Mouse (Mus musculus) midbrain, embryonic 14.5 days (tissue): ENCODE results near the gene Chst10. TPM values are rescaled to one million over a fixed set of nuclear protein-coding genes. Genes with fewer than 3 reads are reported as not detected.

Source experiments
- ATAC-seq: fragments of 200-750 bp; cut with Nextera tagmentation; 2 replicates; pipeline ENCODE4 v1.8.0; 2017; ENCODE audit warnings: moderate number of reproducible peaks, moderate library complexity; ENCODE audit not compliant: low FRiP score, low TSS enrichment
- DNase-seq: peaks from one replicate; pipeline ENCODE4 v3.0.0-alpha.2; 2015
- H3K27ac ChIP-seq: fragments of 300-500 bp; sonication (generic); replicated peaks from 2 replicates; pipeline ENCODE4 v1.5.1; 2014; ENCODE audit warnings: mild to moderate bottlenecking, low read depth, low read length, moderate library complexity
- H3K27me3 ChIP-seq: fragments of 300-500 bp; sonication (generic); 2 replicates; pipeline ENCODE4 v1.6.1; 2014; ENCODE audit warnings: low read length, control low read depth, mixed read lengths; ENCODE audit not compliant: control insufficient read depth, insufficient read depth
- H3K36me3 ChIP-seq: fragments of 300-500 bp; sonication (generic); 2 replicates; pipeline ENCODE4 v1.6.1; 2014; ENCODE audit warnings: low read length, control low read depth; ENCODE audit not compliant: control insufficient read depth, insufficient read depth
- H3K4me1 ChIP-seq: fragments of 300-500 bp; sonication (generic); 2 replicates; pipeline ENCODE4 v1.6.1; 2014; ENCODE audit warnings: mild to moderate bottlenecking, antibody characterized with exemption, low read length, control low read depth; ENCODE audit not compliant: control insufficient read depth, insufficient read depth
- H3K4me2 ChIP-seq: fragments of 300-500 bp; sonication (generic); 2 replicates; pipeline ENCODE4 v1.6.1; 2014; ENCODE audit warnings: mild to moderate bottlenecking, low read length, moderate library complexity
- H3K4me3 ChIP-seq: fragments of 300-500 bp; sonication (generic); replicated peaks from 2 replicates; pipeline ENCODE4 v1.5.1; 2014; ENCODE audit warnings: low read depth, low read length
- H3K9ac ChIP-seq: fragments of 300-500 bp; sonication (generic); replicated peaks from 2 replicates; pipeline ENCODE4 v1.6.1; 2014; ENCODE audit warnings: mild to moderate bottlenecking, low read length, moderate library complexity
- H3K9me3 ChIP-seq: fragments of 300-500 bp; sonication (generic); 2 replicates; pipeline ENCODE4 v1.6.1; 2016; ENCODE audit warnings: low read length, control low read depth, mixed read lengths; ENCODE audit not compliant: control insufficient read depth
- WGBS: fragments of 180-500 bp; shearing (Covaris S2); extraction: QIAGEN DNeasy Blood & Tissue Kit; methylation state at CpG from one replicate; pipeline ENCODE4 v1.1.7; 2014; 5-methylcytosine and 5-hydroxymethylcytosine counted together
- polyA plus RNA-seq: library from polyadenylated mRNA; unstranded; fragments of >200 nt; fragmentation: Nextera tagmentation; extraction: Ambion mirVana; gene quantifications from 2 replicates; pipeline ENCODE4 v1.2.1, GENCODE M21; 2014

The Chst10 gene
- polyA plus RNA-seq, 1 experiment from 2014 or later: 67.7 TPM

GRCm38 (mm10) chr1:38881366-38881765, 16.6 kb downstream of the Chst10 start:
- no peak for DNase-seq
- no peaks in the 10 kb centered on the region for H3K9me3 ChIP-seq
- 91% methylated on average over 4 of the region's 4 CpGs for WGBS
- no peak overlapping the region for H3K9ac ChIP-seq
- no peaks in the 10 kb centered on the region for H3K27me3 ChIP-seq
- H3K4me3 ChIP-seq: no peak overlapping the region
- 0 out of 2 replicates have a peak, but pooled peaks cover 4% of the 10 kb centered on the region for H3K4me1 ChIP-seq
- H3K4me2 ChIP-seq: no peak overlapping the region
- H3K27ac ChIP-seq: no peak overlapping the region
- H3K36me3 ChIP-seq: peaks cover 32% of the 10 kb centered on the region
- ATAC-seq: no peak

GRCm38 (mm10) chr1:38876671-38877382, 21.1 kb downstream of the Chst10 start:
- DNase-seq (peak; percentile 25), ATAC-seq (no peak)
- H3K4me3 ChIP-seq: no peak overlapping the region
- 34% methylated on average over 5 of the region's 5 CpGs for WGBS
- no peak overlapping the region for H3K9ac ChIP-seq
- H3K4me2 ChIP-seq: no peak overlapping the region
- H3K4me1 ChIP-seq: 0 out of 2 replicates have a peak, but pooled peaks cover 4% of the 10 kb centered on the region
- no peaks in the 10 kb centered on the region for H3K27me3 ChIP-seq
- no peaks in the 10 kb centered on the region for H3K9me3 ChIP-seq
- 0 out of 2 replicates have a peak overlapping the region, but pooled peaks have one; percentile 37 for H3K27ac ChIP-seq
- H3K36me3 ChIP-seq: peaks cover 42% of the 10 kb centered on the region

- Histone ChIP-seq H3K4me2 (no peak overlapping the region), H3K4me3 (no peak overlapping the region), H3K27me3 (no peaks in the 10 kb centered on the region), H3K27ac (no peak overlapping the region), H3K9me3 (no peaks in the 10 kb centered on the region), H3K9ac (no peak overlapping the region), H3K36me3 (peaks cover 59% of the 10 kb centered on the region), H3K4me1 (0 out of 2 replicates have a peak, but pooled peaks cover 4% of the 10 kb centered on the region)
- DNase-seq (no peak), ATAC-seq (no peak)
- 80% methylated on average over 5 of the region's 5 CpGs for WGBS
These were observed 24.1 kb downstream of the Chst10 start for GRCm38 (mm10) chr1:38873911-38874310.

GRCm38 (mm10) chr1:38871834-38872233, 26.1 kb downstream of the Chst10 start:
- 95% methylated on average over 6 of the region's 6 CpGs for WGBS
- H3K36me3 ChIP-seq: peaks cover 69% of the 10 kb centered on the region
- no peak overlapping the region for H3K9ac ChIP-seq
- no peak overlapping the region for H3K4me3 ChIP-seq
- H3K27ac ChIP-seq: no peak overlapping the region
- no peak overlapping the region for H3K4me2 ChIP-seq
- H3K4me1 ChIP-seq: 0 out of 2 replicates have a peak, but pooled peaks cover 3% of the 10 kb centered on the region
- DNase-seq (no peak), ATAC-seq (no peak)
- H3K27me3 ChIP-seq: no peaks in the 10 kb centered on the region
- no peaks in the 10 kb centered on the region for H3K9me3 ChIP-seq

GRCm38 (mm10) chr1:38869398-38870195, 28.4 kb downstream of the Chst10 start:
- Histone ChIP-seq H3K27ac (no peak overlapping the region), H3K4me3 (no peak overlapping the region), H3K9ac (no peak overlapping the region), H3K27me3 (no peaks in the 10 kb centered on the region), H3K9me3 (no peaks in the 10 kb centered on the region), H3K4me1 (no peaks in the 10 kb centered on the region), H3K36me3 (peaks cover 72% of the 10 kb centered on the region), H3K4me2 (no peak overlapping the region)
- no peak for ATAC-seq
- no peak for DNase-seq
- WGBS: 66% methylated on average over 13 of the region's 13 CpGs

- DNase-seq (no peak), ATAC-seq (no peak)
- 91% methylated on average over 5 of the region's 5 CpGs for WGBS
- no peaks in the 10 kb centered on the region for H3K9me3 ChIP-seq
- no peak overlapping the region for H3K27ac ChIP-seq
- no peak overlapping the region for H3K4me3 ChIP-seq
- H3K4me1 ChIP-seq: no peaks in the 10 kb centered on the region
- peaks cover 56% of the 10 kb centered on the region for H3K36me3 ChIP-seq
- H3K9ac ChIP-seq: no peak overlapping the region
- H3K27me3 ChIP-seq: no peaks in the 10 kb centered on the region
- H3K4me2 ChIP-seq: no peak overlapping the region
These were observed 31.7 kb downstream of the Chst10 start for GRCm38 (mm10) chr1:38866242-38866641.

- Histone ChIP-seq H3K27me3 (no peaks in the 10 kb centered on the region), H3K36me3 (peaks cover 43% of the 10 kb centered on the region), H3K9me3 (no peaks in the 10 kb centered on the region), H3K4me1 (no peaks in the 10 kb centered on the region), H3K4me2 (no peak overlapping the region), H3K4me3 (no peak overlapping the region), H3K27ac (no peak overlapping the region), H3K9ac (no peak overlapping the region)
- no peak for DNase-seq
- 83% methylated on average over 9 of the region's 9 CpGs for WGBS
- ATAC-seq: no peak
These were observed 33.6 kb downstream of the Chst10 start for GRCm38 (mm10) chr1:38864341-38864740.

GRCm38 (mm10) chr1:38862213-38862612, 35.7 kb downstream of the Chst10 start:
- Histone ChIP-seq H3K27ac (no peak overlapping the region), H3K9me3 (no peaks in the 10 kb centered on the region), H3K4me2 (no peak overlapping the region), H3K4me3 (no peak overlapping the region), H3K36me3 (peaks cover 36% of the 10 kb centered on the region), H3K27me3 (no peaks in the 10 kb centered on the region), H3K4me1 (no peaks in the 10 kb centered on the region), H3K9ac (no peak overlapping the region)
- ATAC-seq: no peak
- WGBS: 13% methylated on average over 4 of the region's 4 CpGs
- peak; percentile 36 for DNase-seq
